Mouse (Mus musculus): Measurements from ENCODE around the gene Hoxb2. TPM values are rescaled to one million over a fixed set of nuclear protein-coding genes. Genes with fewer than 3 reads are reported as not detected.
A peak's percentile ranks its signal among the peaks of the same experiment; 100 is the strongest.

Hoxb2 gene
- total and polyA plus RNA-seq, 2 experiments from 2014 or later: 11.6 to 35.4 TPM

DNA sequence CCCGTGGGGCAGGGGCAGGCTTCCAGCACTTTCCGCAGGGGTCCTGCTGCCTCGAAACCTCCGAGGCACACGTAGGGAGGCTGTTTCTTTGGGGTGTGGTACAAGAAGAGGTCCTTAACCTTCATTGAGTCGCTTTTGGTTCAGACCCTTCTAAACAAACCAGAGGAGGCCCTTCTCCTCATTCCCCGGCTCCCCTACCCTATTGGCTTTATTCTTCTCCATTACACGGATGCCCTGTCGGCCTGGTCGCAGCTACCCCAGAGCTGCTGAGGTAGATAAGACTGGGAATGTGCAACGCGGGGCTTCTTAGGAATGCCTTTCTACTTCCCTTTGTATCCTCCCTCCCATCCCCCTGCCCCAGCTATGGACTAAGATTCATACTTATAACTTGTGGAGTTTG lies 23.6 kb upstream of the Hoxb2 start:
- H3K4me3 ChIP-seq (ENCODE audit: low read length): peak overlapping the region; percentile 19
- no peaks in the 10 kb centered on the region for H3K36me3 ChIP-seq (ENCODE audit: insufficient read depth, low read length)
- peak overlapping the region; percentile 56 for H3K4me2 ChIP-seq (ENCODE audit: low read depth, low read length)
- ATAC-seq (no peak), DNase-seq (ENCODE audit: low spot score) (no peak)
- peak overlapping the region; percentile 44 for H3K9ac ChIP-seq (replicated peaks; ENCODE audit: low read length)
- H3K27me3 ChIP-seq (ENCODE audit: insufficient read depth, low read length): peaks cover 88% of the 10 kb centered on the region
- no peak for TF ChIP-seq CTCF (IDR thresholded peaks at IDR 0.05; ENCODE audit: low read depth)
- H3K27ac ChIP-seq: peak overlapping the region; percentile 85
- H3K9me3 ChIP-seq (ENCODE audit: low read length): no peaks in the 10 kb centered on the region
- WGBS: 2% methylated on average over 12 of the region's 12 CpGs
- H3K4me1 ChIP-seq (ENCODE audit: insufficient read depth, low read length): no peaks in the 10 kb centered on the region

GRCm38 (mm10) chr11:96327122-96327521 lies 23.2 kb upstream of the Hoxb2 start:
- Histone ChIP-seq H3K9me3 (ENCODE audit: low read length) (no peaks in the 10 kb centered on the region), H3K4me1 (ENCODE audit: insufficient read depth, low read length) (no peaks in the 10 kb centered on the region), H3K27ac (peak overlapping the region; percentile 85), H3K9ac (replicated peaks; ENCODE audit: low read length) (peak overlapping the region; percentile 44), H3K36me3 (ENCODE audit: insufficient read depth, low read length) (no peaks in the 10 kb centered on the region), H3K27me3 (ENCODE audit: insufficient read depth, low read length) (peaks cover 90% of the 10 kb centered on the region), H3K4me2 (ENCODE audit: low read depth, low read length) (peak overlapping the region; percentile 56), H3K4me3 (ENCODE audit: low read length) (peak overlapping the region; percentile 29; the same call in 1 of the 2 replicates)
- ATAC-seq (no peak), DNase-seq (ENCODE audit: low spot score) (no peak)
- TF ChIP-seq CTCF (IDR thresholded peaks at IDR 0.05; ENCODE audit: low read depth): no peak
- WGBS: 3% methylated on average over 7 of the region's 7 CpGs

GRCm38 (mm10) chr11:96327750-96328149 lies 22.6 kb upstream of the Hoxb2 start:
- Histone ChIP-seq H3K27ac (peak overlapping the region; percentile 85), H3K9me3 (ENCODE audit: low read length) (no peaks in the 10 kb centered on the region), H3K4me2 (ENCODE audit: low read depth, low read length) (peak overlapping the region; percentile 56), H3K4me3 (ENCODE audit: low read length) (peak overlapping the region; percentile 29), H3K27me3 (ENCODE audit: insufficient read depth, low read length) (peaks cover 90% of the 10 kb centered on the region), H3K4me1 (ENCODE audit: insufficient read depth, low read length) (no peaks in the 10 kb centered on the region), H3K9ac (replicated peaks; ENCODE audit: low read length) (peak overlapping the region; percentile 44), H3K36me3 (ENCODE audit: insufficient read depth, low read length) (no peaks in the 10 kb centered on the region)
- WGBS: 4% methylated on average over 5 of the region's 5 CpGs
- DNase-seq (ENCODE audit: low spot score) (no peak), ATAC-seq (peak; percentile 43; the same call in 1 of the 2 replicates)
- TF ChIP-seq CTCF (IDR thresholded peaks at IDR 0.05; ENCODE audit: low read depth): no peak

- Histone ChIP-seq H3K4me3 (ENCODE audit: low read length) (peak overlapping the region; percentile 29), H3K36me3 (ENCODE audit: insufficient read depth, low read length) (no peaks in the 10 kb centered on the region), H3K27ac (peak overlapping the region; percentile 85), H3K9me3 (ENCODE audit: low read length) (no peaks in the 10 kb centered on the region), H3K27me3 (ENCODE audit: insufficient read depth, low read length) (peaks cover 86% of the 10 kb centered on the region), H3K4me1 (ENCODE audit: insufficient read depth, low read length) (no peaks in the 10 kb centered on the region; the same call in 1 of the 2 replicates), H3K4me2 (ENCODE audit: low read depth, low read length) (peak overlapping the region; percentile 56), H3K9ac (replicated peaks; ENCODE audit: low read length) (peak overlapping the region; percentile 43)
- DNase-seq (ENCODE audit: low spot score) (no peak), ATAC-seq (no peak)
- TF ChIP-seq CTCF (IDR thresholded peaks at IDR 0.05; ENCODE audit: low read depth): no peak
- WGBS: 4% methylated on average over 8 of the region's 8 CpGs
Measured at GRCm38 (mm10) chr11:96328605-96329004, 21.7 kb upstream of the Hoxb2 start.

DNA sequence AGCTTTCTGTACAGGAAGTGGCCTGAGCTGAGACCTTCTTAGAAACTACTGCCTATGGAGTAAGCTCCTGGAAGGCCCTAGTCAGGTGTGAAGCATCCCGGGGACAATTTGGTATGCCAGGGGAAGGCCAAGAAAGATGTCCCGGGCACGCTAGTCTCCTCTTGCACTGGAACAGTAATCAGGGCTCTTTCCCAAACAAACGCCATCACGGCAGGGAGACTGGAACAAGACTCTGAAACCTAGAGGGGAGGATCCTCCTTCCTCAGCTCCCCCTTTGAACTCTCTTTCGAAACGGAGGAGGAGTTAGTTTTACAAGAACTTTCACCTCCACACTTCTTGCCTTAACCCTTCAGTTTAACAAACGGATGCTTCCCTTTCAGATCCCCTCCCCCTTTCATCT lies 18.2 kb upstream of the Hoxb2 start:
- ATAC-seq (no peak), DNase-seq (ENCODE audit: low spot score) (no peak)
- peak overlapping the region; percentile 80 for H3K27ac ChIP-seq
- H3K9ac ChIP-seq (replicated peaks; ENCODE audit: low read length): peak overlapping the region; percentile 54
- H3K27me3 ChIP-seq (ENCODE audit: insufficient read depth, low read length): peaks cover 83% of the 10 kb centered on the region
- no peaks in the 10 kb centered on the region; the same call in 1 of the 2 replicates for H3K4me1 ChIP-seq (ENCODE audit: insufficient read depth, low read length)
- WGBS: 5% methylated on average over 8 of the region's 8 CpGs
- H3K36me3 ChIP-seq (ENCODE audit: insufficient read depth, low read length): no peaks in the 10 kb centered on the region
- no peaks in the 10 kb centered on the region for H3K9me3 ChIP-seq (ENCODE audit: low read length)
- no peak for TF ChIP-seq CTCF (IDR thresholded peaks at IDR 0.05; ENCODE audit: low read depth)
- H3K4me2 ChIP-seq (ENCODE audit: low read depth, low read length): peak overlapping the region; percentile 56
- H3K4me3 ChIP-seq (ENCODE audit: low read length): peak overlapping the region; percentile 32

GRCm38 (mm10) chr11:96332618-96333032 lies 17.7 kb upstream of the Hoxb2 start:
- H3K27ac ChIP-seq: peak overlapping the region; percentile 80
- DNase-seq (ENCODE audit: low spot score): no peak
- H3K4me2 ChIP-seq (ENCODE audit: low read depth, low read length): peak overlapping the region; percentile 56
- peak overlapping the region; percentile 54 for H3K9ac ChIP-seq (replicated peaks; ENCODE audit: low read length)
- no peaks in the 10 kb centered on the region; the same call in 1 of the 2 replicates for H3K4me1 ChIP-seq (ENCODE audit: insufficient read depth, low read length)
- peaks cover 83% of the 10 kb centered on the region for H3K27me3 ChIP-seq (ENCODE audit: insufficient read depth, low read length)
- ATAC-seq: no peak
- under 1% methylated on average over 32 of the region's 35 CpGs for WGBS
- H3K36me3 ChIP-seq (ENCODE audit: insufficient read depth, low read length): no peaks in the 10 kb centered on the region
- no peaks in the 10 kb centered on the region for H3K9me3 ChIP-seq (ENCODE audit: low read length)
- TF ChIP-seq CTCF (IDR thresholded peaks at IDR 0.05; ENCODE audit: low read depth): no peak
- H3K4me3 ChIP-seq (ENCODE audit: low read length): peak overlapping the region; percentile 32

DNA sequence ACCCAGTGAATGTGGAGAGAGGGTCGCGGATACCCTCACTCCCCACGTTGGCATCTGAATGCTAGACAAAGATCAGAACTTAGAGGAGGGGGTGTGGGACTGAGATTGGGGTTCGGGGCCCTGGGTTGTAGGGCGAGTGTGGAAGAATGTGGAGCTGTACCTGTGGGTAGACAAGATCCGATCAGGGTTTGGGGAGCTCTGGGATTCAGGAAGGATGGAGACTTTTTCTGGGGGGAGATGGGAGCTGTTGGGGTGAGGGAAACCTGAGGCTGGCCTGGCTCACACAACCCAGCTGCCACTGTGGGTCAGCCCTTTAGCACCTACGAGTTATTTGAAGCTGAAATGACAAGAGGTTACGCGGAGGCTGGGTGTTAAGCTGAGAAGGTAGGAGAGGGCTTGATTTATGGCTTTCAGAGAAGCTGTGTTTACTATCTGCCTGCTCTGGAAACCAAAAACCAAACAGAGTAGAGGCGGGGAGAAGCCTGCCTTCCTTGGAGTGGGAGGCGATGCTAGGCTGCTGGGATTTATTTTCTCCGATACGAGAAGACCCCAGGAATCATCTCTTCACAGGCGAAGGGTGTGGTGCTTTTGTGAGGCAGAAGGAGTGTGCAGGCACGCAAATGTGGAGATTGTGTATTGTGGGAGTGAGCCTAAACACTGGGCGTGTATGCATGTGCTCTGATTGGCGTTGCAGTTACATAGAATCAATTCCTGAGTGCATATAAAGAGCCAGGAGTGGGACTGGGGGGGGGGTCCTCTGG lies 16.9 kb upstream of the Hoxb2 start:
- H3K9ac ChIP-seq (replicated peaks; ENCODE audit: low read length): peak overlapping the region; percentile 54
- H3K36me3 ChIP-seq (ENCODE audit: insufficient read depth, low read length): no peaks in the 10 kb centered on the region
- H3K9me3 ChIP-seq (ENCODE audit: low read length): no peaks in the 10 kb centered on the region
- no peak for DNase-seq (ENCODE audit: low spot score)
- peak overlapping the region; percentile 32 for H3K4me3 ChIP-seq (ENCODE audit: low read length)
- H3K4me1 ChIP-seq (ENCODE audit: insufficient read depth, low read length): no peaks in the 10 kb centered on the region; the same call in 1 of the 2 replicates
- WGBS: 8% methylated on average over 17 of the region's 17 CpGs
- ATAC-seq: no peak
- peak overlapping the region; percentile 56 for H3K4me2 ChIP-seq (ENCODE audit: low read depth, low read length)
- no peak for TF ChIP-seq CTCF (IDR thresholded peaks at IDR 0.05; ENCODE audit: low read depth)
- H3K27me3 ChIP-seq (ENCODE audit: insufficient read depth, low read length): peaks cover 82% of the 10 kb centered on the region
- H3K27ac ChIP-seq: peak overlapping the region; percentile 80
